Mouse (Mus musculus) megakaryocyte, embryonic 14.5 days (primary cell): ENCODE data around the gene Bcar3.

ENCODE experiments used
- FLI1 ChIP-seq: IDR thresholded peaks from 2 replicates; pipeline ENCODE4 v1.6.1; 2012; ENCODE audit warnings: low read length, inconsistent platforms, mixed read lengths
- GATA1 ChIP-seq: IDR thresholded peaks from 3 replicates; pipeline ENCODE4 v1.6.1; 2012; ENCODE audit warnings: mixed read lengths, low read length, inconsistent platforms, borderline replicate concordance

- TF ChIP-seq GATA1 (no peak), FLI1 (no peak)
These were observed 246.2 kb downstream of the Bcar3 start for GRCm38 (mm10) chr3:122539961-122540690.
